Mouse (Mus musculus): ENCODE data around the gene Chst11. TPM values are rescaled to one million over a fixed set of nuclear protein-coding genes. Genes with fewer than 3 reads are reported as not detected.

The Chst11 gene
- total and polyA plus RNA-seq, 2 experiments from 2014 or later: 0.57 to 6.6 TPM

DNA sequence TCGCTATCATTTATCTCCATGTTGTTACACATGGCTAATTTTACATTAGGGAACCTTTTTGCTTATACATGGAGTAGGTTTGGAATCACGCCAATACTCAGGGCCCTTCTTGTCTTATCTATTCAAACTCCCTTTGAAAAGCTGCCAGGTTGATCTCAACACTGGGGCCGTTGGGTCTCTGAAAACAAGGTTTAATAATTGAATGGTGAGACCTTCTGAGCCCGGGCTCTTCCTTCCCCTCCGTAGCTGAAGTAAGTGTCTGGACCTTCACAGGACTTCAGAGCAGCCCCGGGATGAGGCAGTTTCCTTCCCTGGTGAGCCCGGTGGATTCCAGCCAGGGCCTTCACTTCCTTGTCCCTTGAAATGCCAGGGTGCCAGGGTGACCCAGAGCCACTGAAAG is 5.6 kb downstream of the Chst11 start:
- Histone ChIP-seq H3K4me1 (ENCODE audit: control insufficient read depth, insufficient read depth) (peaks cover 34% of the 10 kb centered on the region), H3K4me2 (ENCODE audit: low read depth, low read length) (peak overlapping the region; percentile 14), H3K27ac (ENCODE audit: low read depth) (peak overlapping the region; percentile 47), H3K36me3 (replicated peaks; ENCODE audit: control insufficient read depth, insufficient read depth, low read length) (no peaks in the 10 kb centered on the region), H3K4me3 (ENCODE audit: low read depth, low read length) (no peak overlapping the region), H3K9me3 (replicated peaks; ENCODE audit: control insufficient read depth, low read length) (no peaks in the 10 kb centered on the region), H3K27me3 (ENCODE audit: control insufficient read depth, insufficient read depth, low read length) (no peaks in the 10 kb centered on the region), H3K9ac (replicated peaks; ENCODE audit: low read depth, low read length) (no peak overlapping the region)
- TF ChIP-seq CTCF (IDR thresholded peaks at IDR 0.05; ENCODE audit: low read depth): no peak
- TF ChIP-seq EP300 (IDR thresholded peaks at IDR 0.05; ENCODE audit: low read depth): no peak
- ATAC-seq (ENCODE audit: insufficient read depth, low read depth): no peak
- DNase-seq (ENCODE audit: low spot score): peak; percentile 16
- 8% methylated on average over 7 of the region's 7 CpGs for WGBS

DNA sequence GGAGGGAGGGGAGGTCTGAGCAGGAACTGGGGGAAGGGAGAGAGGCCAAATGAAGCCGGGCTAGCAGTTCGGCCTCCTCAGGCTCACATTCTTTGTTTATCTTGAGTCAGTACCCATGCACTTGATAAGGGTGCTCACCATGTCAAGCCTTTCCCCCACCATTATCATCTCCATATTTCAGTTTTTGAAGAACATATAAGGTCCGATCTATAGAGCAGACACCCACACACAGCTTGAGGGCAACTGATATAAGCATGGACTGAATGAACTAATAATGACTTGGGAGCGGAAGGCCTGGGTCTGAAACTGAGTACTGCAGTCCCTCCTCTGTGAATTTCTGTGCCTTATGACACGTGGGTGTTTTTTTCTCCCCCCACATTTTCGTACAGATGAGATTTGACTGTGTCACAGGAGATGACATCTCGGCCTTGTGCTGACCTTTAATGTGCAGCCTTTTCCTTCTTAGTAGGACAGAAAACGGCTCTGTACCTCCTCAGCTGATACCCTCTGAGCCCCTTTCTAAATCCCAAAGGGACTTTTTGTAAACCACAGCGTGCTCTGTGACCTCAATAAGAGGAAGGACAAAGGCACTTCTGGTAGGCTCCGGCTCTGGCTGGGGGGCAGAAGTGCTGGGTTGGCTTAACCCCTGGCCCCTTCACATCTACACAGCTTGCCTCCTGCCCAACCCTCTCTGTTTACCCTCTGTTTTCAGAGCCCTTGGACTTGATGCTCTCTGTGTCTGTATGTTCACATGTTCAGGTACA is 6.6 kb downstream of the Chst11 start:
- DNase-seq (ENCODE audit: low spot score): peak; percentile 28
- no peak for TF ChIP-seq CTCF (IDR thresholded peaks at IDR 0.05; ENCODE audit: low read depth)
- Histone ChIP-seq H3K9me3 (replicated peaks; ENCODE audit: control insufficient read depth, low read length) (no peaks in the 10 kb centered on the region), H3K36me3 (replicated peaks; ENCODE audit: control insufficient read depth, insufficient read depth, low read length) (no peaks in the 10 kb centered on the region), H3K4me3 (ENCODE audit: low read depth, low read length) (no peak overlapping the region), H3K4me2 (ENCODE audit: low read depth, low read length) (no peak overlapping the region), H3K4me1 (ENCODE audit: control insufficient read depth, insufficient read depth) (peaks cover 26% of the 10 kb centered on the region), H3K9ac (replicated peaks; ENCODE audit: low read depth, low read length) (no peak overlapping the region), H3K27ac (ENCODE audit: low read depth) (no peak overlapping the region), H3K27me3 (ENCODE audit: control insufficient read depth, insufficient read depth, low read length) (no peaks in the 10 kb centered on the region)
- 41% methylated on average over 10 of the region's 10 CpGs for WGBS
- no peak for ATAC-seq (ENCODE audit: insufficient read depth, low read depth)

DNA sequence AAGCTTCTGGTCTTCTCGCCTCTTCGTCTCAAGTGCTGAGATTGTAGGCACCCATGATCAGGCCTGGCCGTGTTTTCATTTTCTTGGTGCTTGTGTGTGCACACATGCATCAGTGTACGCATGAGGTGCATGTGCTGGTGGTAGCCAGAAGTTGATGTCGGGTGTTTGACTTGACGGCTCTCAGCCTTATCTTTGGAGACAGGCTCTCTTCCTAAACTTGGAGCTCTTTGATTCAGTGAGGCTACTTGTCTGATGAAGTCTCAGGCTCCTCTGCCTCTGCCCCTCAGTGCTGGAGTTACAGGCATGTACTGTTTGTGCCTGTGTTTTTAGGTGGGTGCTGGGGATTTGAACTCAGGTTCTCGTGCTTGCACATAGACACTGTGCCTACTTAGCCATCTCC is 9.0 kb downstream of the Chst11 start:
- DNase-seq (ENCODE audit: low spot score) (no peak), ATAC-seq (ENCODE audit: insufficient read depth, low read depth) (no peak)
- TF ChIP-seq EP300 (IDR thresholded peaks at IDR 0.05; ENCODE audit: low read depth) (no peak), CTCF (IDR thresholded peaks at IDR 0.05; ENCODE audit: low read depth) (no peak)
- Histone ChIP-seq H3K36me3 (replicated peaks; ENCODE audit: control insufficient read depth, insufficient read depth, low read length) (no peaks in the 10 kb centered on the region), H3K4me2 (ENCODE audit: low read depth, low read length) (no peak overlapping the region), H3K4me3 (ENCODE audit: low read depth, low read length) (no peak overlapping the region), H3K9ac (replicated peaks; ENCODE audit: low read depth, low read length) (no peak overlapping the region), H3K9me3 (replicated peaks; ENCODE audit: control insufficient read depth, low read length) (no peaks in the 10 kb centered on the region), H3K27ac (ENCODE audit: low read depth) (no peak overlapping the region), H3K4me1 (ENCODE audit: control insufficient read depth, insufficient read depth) (peaks cover 26% of the 10 kb centered on the region), H3K27me3 (ENCODE audit: control insufficient read depth, insufficient read depth, low read length) (no peaks in the 10 kb centered on the region)
- WGBS: 77% methylated on average over 7 of the region's 7 CpGs

DNA sequence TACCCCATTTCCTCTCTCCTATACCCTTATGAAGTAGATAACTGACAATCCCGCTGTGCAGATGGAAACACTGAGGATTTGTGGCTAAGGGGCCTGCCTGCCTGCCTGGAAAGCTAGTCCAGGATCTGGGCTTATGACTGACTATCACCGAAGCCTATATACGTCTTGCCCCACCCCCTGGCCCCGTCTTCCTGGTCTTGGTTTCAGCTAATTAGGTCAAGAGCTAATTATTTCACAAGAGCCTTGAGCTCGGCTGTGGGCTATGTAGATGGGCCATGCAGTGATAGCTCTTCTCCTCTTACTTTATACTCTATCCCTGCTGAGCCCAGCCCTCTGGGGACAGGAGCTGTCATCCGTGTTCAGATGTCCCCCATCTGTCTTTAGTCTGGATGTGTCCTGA is 12.2 kb downstream of the Chst11 start:
- Histone ChIP-seq H3K4me3 (ENCODE audit: low read depth, low read length) (no peak overlapping the region), H3K4me1 (ENCODE audit: control insufficient read depth, insufficient read depth) (peaks cover 13% of the 10 kb centered on the region), H3K27ac (ENCODE audit: low read depth) (no peak overlapping the region), H3K27me3 (ENCODE audit: control insufficient read depth, insufficient read depth, low read length) (no peaks in the 10 kb centered on the region), H3K4me2 (ENCODE audit: low read depth, low read length) (no peak overlapping the region), H3K9ac (replicated peaks; ENCODE audit: low read depth, low read length) (no peak overlapping the region), H3K9me3 (replicated peaks; ENCODE audit: control insufficient read depth, low read length) (no peaks in the 10 kb centered on the region), H3K36me3 (replicated peaks; ENCODE audit: control insufficient read depth, insufficient read depth, low read length) (no peaks in the 10 kb centered on the region)
- no peak for DNase-seq (ENCODE audit: low spot score)
- ATAC-seq (ENCODE audit: insufficient read depth, low read depth): no peak
- TF ChIP-seq EP300 (IDR thresholded peaks at IDR 0.05; ENCODE audit: low read depth) (no peak), CTCF (IDR thresholded peaks at IDR 0.05; ENCODE audit: low read depth) (no peak)
- WGBS: 87% methylated on average over 6 of the region's 6 CpGs

DNA sequence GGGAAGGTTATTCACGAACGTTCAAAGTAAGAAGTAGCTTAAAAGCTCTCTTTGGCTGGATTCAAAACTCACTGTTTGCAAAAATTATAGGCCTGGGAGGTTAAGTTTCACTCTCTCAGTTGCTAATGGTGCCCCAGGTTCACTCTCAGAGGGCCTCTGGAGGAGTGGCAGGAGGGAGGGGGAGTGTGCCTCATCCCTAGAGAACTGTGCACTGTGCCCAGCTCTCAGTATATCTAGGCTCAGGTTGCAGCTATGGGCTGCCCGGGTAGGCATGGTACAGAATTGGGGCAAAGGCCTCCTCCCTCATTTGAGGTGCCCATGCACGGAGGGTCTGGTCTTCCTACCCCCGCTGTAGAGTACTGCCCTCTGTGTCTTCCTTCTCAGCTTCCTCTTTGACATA is 14.9 kb downstream of the Chst11 start:
- no peak overlapping the region for H3K4me2 ChIP-seq (ENCODE audit: low read depth, low read length)
- H3K4me3 ChIP-seq (ENCODE audit: low read depth, low read length): no peak overlapping the region
- H3K9ac ChIP-seq (replicated peaks; ENCODE audit: low read depth, low read length): no peak overlapping the region
- ATAC-seq (ENCODE audit: insufficient read depth, low read depth): no peak
- 70% methylated on average over 5 of the region's 5 CpGs for WGBS
- no peaks in the 10 kb centered on the region for H3K36me3 ChIP-seq (replicated peaks; ENCODE audit: control insufficient read depth, insufficient read depth, low read length)
- H3K4me1 ChIP-seq (ENCODE audit: control insufficient read depth, insufficient read depth): peaks cover 32% of the 10 kb centered on the region
- no peak for DNase-seq (ENCODE audit: low spot score)
- no peaks in the 10 kb centered on the region for H3K9me3 ChIP-seq (replicated peaks; ENCODE audit: control insufficient read depth, low read length)
- no peaks in the 10 kb centered on the region for H3K27me3 ChIP-seq (ENCODE audit: control insufficient read depth, insufficient read depth, low read length)
- H3K27ac ChIP-seq (ENCODE audit: low read depth): no peak overlapping the region
- TF ChIP-seq CTCF (IDR thresholded peaks at IDR 0.05; ENCODE audit: low read depth) (no peak), EP300 (IDR thresholded peaks at IDR 0.05; ENCODE audit: low read depth) (no peak)

DNA sequence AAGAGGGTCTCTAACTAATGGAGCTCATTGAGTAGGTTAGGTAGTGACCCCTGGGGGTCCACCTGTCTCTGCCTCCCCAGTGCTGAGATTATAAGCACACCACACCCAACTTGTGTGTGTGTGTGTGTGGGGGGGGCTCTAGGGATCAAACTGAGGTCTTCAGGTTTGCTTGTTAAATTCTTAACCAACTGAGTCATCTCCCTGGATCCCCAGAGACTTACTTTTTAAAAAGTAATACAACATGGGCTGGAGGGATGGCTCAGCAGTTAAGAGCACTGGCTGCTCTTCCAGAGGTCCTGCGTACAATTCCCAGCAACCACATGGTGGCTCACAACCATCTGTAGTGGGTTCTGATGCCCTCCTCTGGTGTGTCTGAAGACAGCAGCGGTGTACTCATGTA is 15.4 kb downstream of the Chst11 start:
- no peak overlapping the region for H3K4me2 ChIP-seq (ENCODE audit: low read depth, low read length)
- H3K27me3 ChIP-seq (ENCODE audit: control insufficient read depth, insufficient read depth, low read length): no peaks in the 10 kb centered on the region
- no peak for TF ChIP-seq EP300 (IDR thresholded peaks at IDR 0.05; ENCODE audit: low read depth)
- TF ChIP-seq CTCF (IDR thresholded peaks at IDR 0.05; ENCODE audit: low read depth): no peak
- 92% methylated on average over 2 of the region's 2 CpGs for WGBS
- no peak overlapping the region for H3K4me3 ChIP-seq (ENCODE audit: low read depth, low read length)
- no peak overlapping the region for H3K9ac ChIP-seq (replicated peaks; ENCODE audit: low read depth, low read length)
- H3K27ac ChIP-seq (ENCODE audit: low read depth): no peak overlapping the region
- ATAC-seq (ENCODE audit: insufficient read depth, low read depth): no peak
- no peaks in the 10 kb centered on the region for H3K36me3 ChIP-seq (replicated peaks; ENCODE audit: control insufficient read depth, insufficient read depth, low read length)
- H3K9me3 ChIP-seq (replicated peaks; ENCODE audit: control insufficient read depth, low read length): no peaks in the 10 kb centered on the region
- DNase-seq (ENCODE audit: low spot score): no peak
- H3K4me1 ChIP-seq (ENCODE audit: control insufficient read depth, insufficient read depth): peaks cover 35% of the 10 kb centered on the region
